Mouse (Mus musculus) erythroblast, embryonic 14.5 days (primary cell): ENCODE measurements around the gene Lrrk1. TPM values are rescaled to one million over a fixed set of nuclear protein-coding genes. Genes with fewer than 3 reads are reported as not detected.
A peak's percentile ranks its signal among the peaks of the same experiment; 100 is the strongest.

Experiments used
- H3K27me3 ChIP-seq: 2 replicates; pipeline ENCODE4 v1.6.1; 2012; ENCODE audit warnings: inconsistent platforms; ENCODE audit not compliant: control insufficient read depth
- H3K36me3 ChIP-seq: 2 replicates; pipeline ENCODE4 v1.6.1; 2012; ENCODE audit warnings: mild to moderate bottlenecking, inconsistent platforms; ENCODE audit not compliant: control insufficient read depth
- H3K4me1 ChIP-seq: 2 replicates; pipeline ENCODE4 v1.6.1; 2012; ENCODE audit warnings: inconsistent platforms; ENCODE audit not compliant: control insufficient read depth
- H3K4me3 ChIP-seq: replicated peaks from 2 replicates; pipeline ENCODE3; 2012; ENCODE audit warnings: moderate library complexity, mild to moderate bottlenecking, inconsistent platforms
- H3K9me3 ChIP-seq: 2 replicates; pipeline ENCODE4 v1.6.1; 2012; ENCODE audit warnings: low read length, inconsistent platforms, mixed read lengths; ENCODE audit not compliant: control insufficient read depth
- GATA1 ChIP-seq: IDR thresholded peaks from 2 replicates; pipeline ENCODE4 v1.6.1; 2012; ENCODE audit warnings: low read length, inconsistent platforms, mixed read lengths
- TAL1 ChIP-seq: IDR thresholded peaks from 3 replicates; pipeline ENCODE4 v1.6.1; 2012; ENCODE audit warnings: low read length, inconsistent platforms, mixed read lengths
- polyA plus RNA-seq: library from polyadenylated mRNA; stranded (reverse); fragments of >175 nt; gene quantifications from 2 replicates; pipeline ENCODE4 v1.2.3, GENCODE M21; 2012

The Lrrk1 gene
- polyA plus RNA-seq, 1 experiment, result 0.02 TPM

DNA sequence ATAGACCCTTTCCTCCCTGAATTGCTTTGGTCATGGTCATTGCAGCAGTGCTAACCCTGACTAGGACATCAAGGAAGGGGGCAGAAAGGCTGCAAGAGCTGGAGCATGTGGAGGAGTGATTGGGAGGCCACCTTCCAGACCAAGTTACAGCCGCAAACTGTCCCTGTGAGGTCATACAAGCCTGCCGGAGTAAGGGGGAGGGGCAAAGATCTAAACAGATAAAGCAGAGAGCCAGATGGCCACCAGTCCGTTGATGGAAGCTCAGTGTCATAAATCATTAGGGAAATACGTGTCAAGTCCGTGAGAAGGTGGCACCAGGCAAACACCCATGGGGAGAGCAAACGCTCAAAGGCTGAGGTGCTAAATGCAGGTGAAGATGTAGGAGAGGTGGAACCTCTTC lies 173.7 kb downstream of the Lrrk1 start:
- TF ChIP-seq TAL1 (no peak), GATA1 (no peak)
- H3K9me3 ChIP-seq, result no peaks in the 10 kb centered on the region
- H3K36me3 ChIP-seq, result no peaks in the 10 kb centered on the region
- peaks cover 2% of the 10 kb centered on the region; the same call in 1 of the 2 replicates for H3K27me3 ChIP-seq
- peaks cover 21% of the 10 kb centered on the region for H3K4me1 ChIP-seq
- H3K4me3 ChIP-seq, result no peak overlapping the region

DNA sequence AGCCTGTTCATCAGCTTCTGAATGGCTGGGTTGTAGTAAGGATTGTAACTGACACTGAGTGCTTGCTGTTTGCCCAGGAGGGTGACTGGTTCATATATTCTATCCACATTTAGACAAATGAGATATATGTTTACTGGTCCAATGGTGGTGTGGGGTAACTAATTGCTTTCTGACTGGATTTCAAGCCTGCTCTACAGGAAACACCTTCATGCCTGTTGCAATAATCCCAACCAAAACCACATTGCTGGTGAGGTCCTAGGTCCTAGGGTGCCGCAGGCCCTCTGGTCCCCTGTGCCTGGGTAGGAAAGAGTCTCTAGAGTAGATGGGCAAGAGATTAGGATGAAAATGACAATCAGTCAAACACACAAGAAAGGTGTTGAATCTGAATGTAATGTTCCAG lies 175.3 kb downstream of the Lrrk1 start:
- Histone ChIP-seq H3K4me3 (no peak overlapping the region), H3K27me3 (peaks cover 2% of the 10 kb centered on the region; the same call in 1 of the 2 replicates), H3K9me3 (no peaks in the 10 kb centered on the region), H3K36me3 (no peaks in the 10 kb centered on the region), H3K4me1 (peaks cover 17% of the 10 kb centered on the region)
- TF ChIP-seq TAL1 (no peak), GATA1 (no peak)

DNA sequence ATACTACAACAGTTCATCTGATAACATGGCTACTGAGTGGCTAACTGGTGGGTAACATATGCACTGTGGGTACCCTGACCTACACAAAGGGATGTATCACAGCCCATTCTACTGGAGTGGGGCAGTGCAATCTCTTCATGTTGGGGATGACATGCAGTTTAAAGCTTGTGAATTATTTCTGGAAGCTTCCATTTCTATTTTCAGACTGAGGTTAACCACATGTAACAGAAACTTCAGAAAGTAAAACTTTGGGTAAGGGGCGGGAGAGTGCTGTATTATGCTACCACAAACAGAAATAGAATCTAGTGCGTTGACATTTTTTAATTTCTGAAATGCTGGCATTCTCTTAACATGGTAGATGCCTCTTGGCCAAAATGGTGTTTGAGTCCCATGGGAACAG lies 178.2 kb downstream of the Lrrk1 start:
- H3K4me3 ChIP-seq, result no peak overlapping the region
- peaks cover 12% of the 10 kb centered on the region for H3K4me1 ChIP-seq
- H3K9me3 ChIP-seq, result peaks cover 7% of the 10 kb centered on the region
- H3K27me3 ChIP-seq, result peaks cover 2% of the 10 kb centered on the region; the same call in 1 of the 2 replicates
- TF ChIP-seq TAL1 (no peak), GATA1 (no peak)
- no peaks in the 10 kb centered on the region for H3K36me3 ChIP-seq

DNA sequence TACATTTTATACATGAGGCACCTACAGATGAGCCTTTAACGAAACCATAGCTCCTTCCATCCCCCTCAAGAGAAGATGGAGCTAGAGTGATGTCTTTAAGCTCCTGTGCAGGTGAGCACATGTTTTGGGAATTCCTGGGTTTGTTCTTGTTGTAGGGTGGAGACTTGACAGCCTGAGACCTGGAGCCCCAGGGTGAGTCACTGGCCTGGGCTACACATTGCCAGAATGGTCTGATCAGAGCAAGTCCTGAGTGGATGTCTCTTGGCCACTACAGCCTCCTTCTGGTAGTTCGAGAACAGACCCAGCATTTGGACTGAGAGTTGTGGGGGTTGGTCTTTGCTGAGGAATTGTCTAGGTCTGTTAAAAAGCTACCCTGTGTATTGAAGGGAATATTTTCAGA lies 186.5 kb downstream of the Lrrk1 start:
- TF ChIP-seq TAL1 (no peak), GATA1 (no peak)
- Histone ChIP-seq H3K4me3 (no peak overlapping the region), H3K27me3 (no peaks in the 10 kb centered on the region), H3K36me3 (peaks cover 5% of the 10 kb centered on the region; the same call in 1 of the 2 replicates), H3K9me3 (no peaks in the 10 kb centered on the region; the same call in 1 of the 2 replicates), H3K4me1 (peaks cover 64% of the 10 kb centered on the region)

DNA sequence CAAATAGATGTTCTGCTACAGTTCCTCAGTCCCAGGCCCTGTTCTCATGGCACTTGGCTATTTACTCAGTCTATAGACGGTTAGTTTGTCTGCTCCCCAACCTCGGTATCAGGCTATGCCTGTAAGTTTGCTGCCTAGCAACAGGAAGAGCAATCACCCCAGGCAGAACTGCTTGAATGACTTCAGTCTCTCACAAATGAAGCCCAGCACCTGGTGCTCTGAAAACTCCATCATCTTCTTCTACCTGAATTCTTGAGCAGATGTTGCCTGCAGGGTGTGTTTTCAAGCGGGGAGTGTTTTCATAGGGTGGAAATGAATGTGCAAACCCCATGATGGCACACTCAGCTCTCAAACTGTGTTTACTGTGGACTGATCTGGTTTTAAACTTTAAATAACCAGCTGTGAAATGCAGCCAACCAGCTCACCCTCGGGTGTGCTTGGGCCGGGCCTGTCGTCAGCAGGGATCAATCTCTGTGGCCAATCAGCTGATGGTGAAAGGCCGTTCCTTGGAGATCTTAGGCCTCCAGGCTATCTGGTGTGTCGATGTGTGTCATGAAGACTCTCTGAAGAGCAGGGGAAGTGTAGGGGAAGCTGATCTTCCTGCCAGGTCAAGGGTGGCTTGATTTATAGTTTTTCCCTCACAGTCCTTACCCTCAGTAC lies 187.2 kb downstream of the Lrrk1 start:
- Histone ChIP-seq H3K4me3 (no peak overlapping the region), H3K4me1 (peaks cover 69% of the 10 kb centered on the region), H3K36me3 (peaks cover 5% of the 10 kb centered on the region; the same call in 1 of the 2 replicates), H3K9me3 (no peaks in the 10 kb centered on the region; the same call in 1 of the 2 replicates), H3K27me3 (no peaks in the 10 kb centered on the region)
- TF ChIP-seq GATA1 (no peak; the same call in 1 of the 2 replicates), TAL1 (no peak)

DNA sequence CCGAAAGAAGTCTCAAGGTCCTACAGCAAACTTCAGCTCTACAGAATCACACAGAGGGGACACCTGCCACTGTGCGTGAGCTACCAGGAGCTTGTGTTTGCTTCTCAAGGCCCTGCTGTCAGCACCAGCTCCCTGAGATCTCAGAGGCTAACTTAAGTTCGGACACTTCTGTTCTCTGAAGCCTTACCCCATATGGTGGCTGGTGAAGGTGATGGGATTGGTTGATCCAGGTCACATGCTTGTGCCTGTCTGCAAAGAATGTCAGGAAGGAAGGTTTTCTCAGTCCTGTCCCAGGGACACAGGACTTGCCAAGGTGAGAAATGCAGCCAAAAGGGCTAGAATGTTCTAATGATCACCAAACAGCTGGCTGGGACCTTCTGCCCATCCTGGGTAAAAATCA lies 187.8 kb downstream of the Lrrk1 start:
- H3K4me3 ChIP-seq, result no peak overlapping the region
- peaks cover 5% of the 10 kb centered on the region; the same call in 1 of the 2 replicates for H3K36me3 ChIP-seq
- H3K9me3 ChIP-seq, result no peaks in the 10 kb centered on the region; the same call in 1 of the 2 replicates
- no peak for TF ChIP-seq GATA1
- no peak for TF ChIP-seq TAL1
- no peaks in the 10 kb centered on the region for H3K27me3 ChIP-seq
- H3K4me1 ChIP-seq, result peaks cover 75% of the 10 kb centered on the region

DNA sequence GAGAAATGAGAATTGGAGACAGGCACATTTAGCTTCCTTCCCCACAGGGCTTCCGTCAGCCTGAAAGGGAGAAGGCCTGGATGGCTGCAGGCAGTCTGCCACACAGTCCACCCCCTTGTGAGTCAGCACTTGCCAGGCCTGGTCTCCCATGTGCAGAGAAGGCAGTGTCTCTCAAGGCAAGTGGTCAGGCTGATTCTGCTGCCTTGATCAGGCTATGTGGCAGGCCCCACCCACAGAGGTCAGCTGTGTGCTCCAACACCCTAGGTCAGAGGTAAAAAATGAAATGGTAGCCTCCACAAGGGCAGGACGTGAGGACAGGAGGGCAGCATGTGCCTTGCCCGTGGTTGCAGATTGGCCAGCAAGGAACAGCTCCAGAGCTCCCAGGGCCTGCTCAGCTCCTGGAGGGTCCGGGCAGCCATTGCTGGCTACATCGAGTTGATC lies 188.7 kb downstream of the Lrrk1 start:
- TF ChIP-seq TAL1 (no peak), GATA1 (no peak)
- Histone ChIP-seq H3K9me3 (no peaks in the 10 kb centered on the region; the same call in 1 of the 2 replicates), H3K27me3 (no peaks in the 10 kb centered on the region), H3K4me3 (no peak overlapping the region), H3K4me1 (peaks cover 82% of the 10 kb centered on the region), H3K36me3 (peaks cover 7% of the 10 kb centered on the region; the same call in 1 of the 2 replicates)

DNA sequence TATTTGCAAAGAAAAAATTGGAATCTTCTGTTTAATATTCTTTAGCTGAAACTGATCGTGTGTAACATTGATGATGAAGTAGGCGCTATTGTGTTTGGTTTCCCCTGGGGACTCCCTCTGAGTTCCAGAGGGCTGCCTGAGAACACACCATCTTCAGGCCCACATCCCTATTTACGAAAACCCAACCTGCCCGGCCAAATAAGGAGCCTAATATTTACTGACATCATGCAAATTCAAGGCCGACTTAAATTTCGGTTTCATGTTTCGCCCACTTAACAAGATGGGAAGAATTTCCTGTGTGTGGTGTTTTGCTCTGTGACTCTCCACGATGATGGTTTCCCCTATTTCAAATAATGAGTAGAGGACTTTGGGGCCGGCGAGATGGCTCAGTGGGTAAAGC lies 189.7 kb downstream of the Lrrk1 start:
- Histone ChIP-seq H3K4me3 (no peak overlapping the region), H3K27me3 (no peaks in the 10 kb centered on the region), H3K9me3 (no peaks in the 10 kb centered on the region; the same call in 1 of the 2 replicates), H3K36me3 (peaks cover 7% of the 10 kb centered on the region; the same call in 1 of the 2 replicates), H3K4me1 (peaks cover 92% of the 10 kb centered on the region)
- TF ChIP-seq TAL1, result no peak

DNA sequence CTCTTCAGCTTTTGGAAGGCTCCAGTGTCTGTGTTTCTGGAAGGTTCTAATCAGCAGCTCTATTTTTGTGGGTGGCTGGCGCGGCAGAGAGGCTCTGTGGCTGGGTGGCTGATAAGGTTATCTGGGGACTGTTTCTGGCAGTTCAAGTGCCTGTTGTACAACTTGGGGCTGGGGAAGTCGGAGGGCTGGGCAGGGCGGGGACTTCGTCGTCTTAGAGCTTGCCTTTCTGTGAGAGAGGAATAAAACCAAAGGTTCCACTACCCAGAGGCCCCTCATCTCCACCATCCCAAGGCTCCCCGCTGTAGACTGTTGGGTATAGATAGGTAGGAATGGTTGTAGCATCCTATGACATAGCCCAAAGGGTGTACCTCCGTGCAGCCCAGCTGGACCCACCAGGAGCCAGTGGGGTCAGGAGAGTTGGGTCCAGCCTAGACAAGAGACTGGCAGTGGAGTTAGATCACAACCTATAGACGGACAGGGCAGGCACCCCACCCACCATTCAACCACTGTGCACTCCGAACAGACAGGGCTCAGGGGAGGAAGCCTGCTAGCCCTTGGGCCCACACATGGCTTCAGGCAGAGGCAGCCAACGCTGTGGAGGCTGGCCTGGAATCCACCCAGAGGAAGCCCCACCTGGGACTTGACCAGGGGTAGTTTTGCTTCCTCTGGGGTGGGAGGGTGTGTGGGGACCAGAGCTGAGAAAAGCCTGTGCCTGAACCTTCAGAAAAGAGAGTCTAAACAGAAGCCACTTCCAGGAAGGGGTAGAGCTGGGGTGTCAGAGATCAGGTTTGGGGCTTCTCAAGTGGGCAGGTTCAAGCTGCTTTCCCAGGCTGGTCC lies 191.3 kb downstream of the Lrrk1 start:
- Histone ChIP-seq H3K4me1 (peaks cover 96% of the 10 kb centered on the region), H3K27me3 (no peaks in the 10 kb centered on the region), H3K4me3 (peak overlapping the region; percentile 59), H3K9me3 (no peaks in the 10 kb centered on the region), H3K36me3 (peaks cover 9% of the 10 kb centered on the region; the same call in 1 of the 2 replicates)
- TF ChIP-seq TAL1 (peak; percentile 56; the same call in 2 of the 3 replicates), GATA1 (peak; percentile 92)
